Mouse (Mus musculus) midbrain, embryonic 10.5 days (tissue): ENCODE results near the gene Lnx1. TPM values are rescaled to one million over a fixed set of nuclear protein-coding genes. Genes with fewer than 3 reads are reported as not detected.

Source experiments
- DNase-seq: peaks from one replicate; pipeline ENCODE4 v3.0.0-alpha.2; 2017; ENCODE audit warnings: low spot score
- H3K27ac ChIP-seq: fragments of 300-500 bp; sonication (generic); replicated peaks from 2 replicates; pipeline ENCODE4 v1.5.1; 2016; ENCODE audit warnings: mild to moderate bottlenecking
- H3K27me3 ChIP-seq: fragments of 300-500 bp; sonication (generic); 2 replicates; pipeline ENCODE4 v1.6.1; 2016; ENCODE audit warnings: low read depth, mild to moderate bottlenecking; ENCODE audit not compliant: poor library complexity, severe bottlenecking
- H3K36me3 ChIP-seq: fragments of 300-500 bp; sonication (generic); 2 replicates; pipeline ENCODE4 v1.6.1; 2016; ENCODE audit warnings: mild to moderate bottlenecking, moderate library complexity
- H3K4me1 ChIP-seq: fragments of 300-500 bp; sonication (generic); 2 replicates; pipeline ENCODE4 v1.6.1; 2016
- H3K4me3 ChIP-seq: fragments of 300-500 bp; sonication (generic); 2 replicates; pipeline ENCODE4 v1.5.1; 2016; ENCODE audit warnings: mild to moderate bottlenecking, moderate library complexity
- H3K9me3 ChIP-seq: fragments of 300-500 bp; sonication (generic); replicated peaks from 2 replicates; pipeline ENCODE4 v1.6.1; 2016; ENCODE audit warnings: mild to moderate bottlenecking
- WGBS: fragments of 180-500 bp; shearing (Covaris S2); methylation state at CpG from one replicate; pipeline ENCODE4 v1.1.7; 2016; 5-methylcytosine and 5-hydroxymethylcytosine counted together
- polyA plus RNA-seq: library from polyadenylated mRNA; unstranded; fragments of >200 nt; fragmentation: Nextera tagmentation; extraction: Ambion mirVana; gene quantifications from 2 replicates; pipeline ENCODE4 v1.2.1, GENCODE M21; 2016

Lnx1 gene
- polyA plus RNA-seq, 1 experiment from 2014 or later: 0.46 TPM

DNA sequence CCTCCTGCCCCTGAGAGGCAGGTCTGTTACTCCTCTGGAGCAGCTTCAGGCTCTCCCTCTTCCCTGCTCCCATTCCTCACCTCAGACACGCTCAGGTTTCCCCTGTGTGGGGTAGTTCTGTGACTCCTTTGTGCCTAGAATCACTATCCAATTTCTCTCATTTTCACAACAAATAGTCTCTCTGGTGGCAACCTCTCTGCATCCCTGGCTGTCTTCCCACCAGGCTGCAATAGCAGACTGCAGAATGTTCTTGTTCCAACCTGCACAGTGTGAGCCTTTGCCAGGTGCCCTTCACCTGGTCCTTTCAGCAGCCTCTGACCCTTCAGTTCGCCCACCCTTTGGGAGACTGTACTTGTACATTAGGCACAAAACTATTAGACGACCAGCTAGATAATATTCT lies 19.1 kb upstream of the Lnx1 start:
- peaks cover 15% of the 10 kb centered on the region for H3K4me1 ChIP-seq
- H3K9me3 ChIP-seq: 0 out of 2 replicates have a peak, but pooled peaks cover 4% of the 10 kb centered on the region
- H3K27me3 ChIP-seq: no peaks in the 10 kb centered on the region
- H3K4me3 ChIP-seq: no peak overlapping the region
- 77% methylated on average over 3 of the region's 3 CpGs for WGBS
- H3K27ac ChIP-seq: no peak overlapping the region
- H3K36me3 ChIP-seq: no peaks in the 10 kb centered on the region
- no peak for DNase-seq

- DNase-seq: no peak
- no peaks in the 10 kb centered on the region for H3K27me3 ChIP-seq
- no peak overlapping the region for H3K4me3 ChIP-seq
- H3K9me3 ChIP-seq: 0 out of 2 replicates have a peak, but pooled peaks cover 4% of the 10 kb centered on the region
- no peak overlapping the region for H3K27ac ChIP-seq
- H3K36me3 ChIP-seq: no peaks in the 10 kb centered on the region
- peaks cover 12% of the 10 kb centered on the region for H3K4me1 ChIP-seq
- WGBS: 82% methylated on average over 9 of the region's 9 CpGs
Measured at GRCm38 (mm10) chr5:74720661-74721060, 17.9 kb upstream of the Lnx1 start.

DNA sequence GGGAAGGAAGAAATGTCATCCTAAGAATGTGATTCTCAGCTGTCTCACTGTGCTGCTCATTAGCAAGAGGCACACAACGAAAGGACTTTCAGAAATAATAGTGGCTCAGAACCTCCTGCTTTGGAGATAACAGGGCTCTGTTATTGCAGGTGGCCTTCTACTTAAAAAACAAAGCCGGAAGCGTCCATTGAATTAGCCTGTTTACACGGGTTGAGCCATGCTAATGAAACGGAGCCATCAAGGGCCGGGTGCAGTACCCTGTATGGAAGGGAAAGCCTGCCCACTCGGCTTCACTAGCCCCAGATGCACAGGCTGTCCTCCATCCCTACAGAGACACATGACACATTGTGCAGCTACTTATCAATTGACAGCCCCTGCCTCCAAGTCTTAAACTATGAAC lies 13.5 kb upstream of the Lnx1 start:
- WGBS: 17% methylated on average over 7 of the region's 7 CpGs

GRCm38 (mm10) chr5:74712811-74713210 lies 10.1 kb upstream of the Lnx1 start:
- Histone ChIP-seq H3K9me3 (no peaks in the 10 kb centered on the region), H3K4me1 (peaks cover 15% of the 10 kb centered on the region), H3K27ac (no peak overlapping the region), H3K36me3 (no peaks in the 10 kb centered on the region), H3K27me3 (no peaks in the 10 kb centered on the region), H3K4me3 (no peak overlapping the region)
- WGBS: 82% methylated on average over 4 of the region's 4 CpGs
- DNase-seq: no peak

More for the DNA sequence above, 13.5 kb upstream of the Lnx1 start:
- no peaks in the 10 kb centered on the region for H3K36me3 ChIP-seq
- peaks cover 15% of the 10 kb centered on the region for H3K4me1 ChIP-seq
- DNase-seq: no peak
- H3K9me3 ChIP-seq: no peaks in the 10 kb centered on the region
- no peak overlapping the region for H3K27ac ChIP-seq
- H3K4me3 ChIP-seq: no peak overlapping the region
- no peaks in the 10 kb centered on the region for H3K27me3 ChIP-seq

DNA sequence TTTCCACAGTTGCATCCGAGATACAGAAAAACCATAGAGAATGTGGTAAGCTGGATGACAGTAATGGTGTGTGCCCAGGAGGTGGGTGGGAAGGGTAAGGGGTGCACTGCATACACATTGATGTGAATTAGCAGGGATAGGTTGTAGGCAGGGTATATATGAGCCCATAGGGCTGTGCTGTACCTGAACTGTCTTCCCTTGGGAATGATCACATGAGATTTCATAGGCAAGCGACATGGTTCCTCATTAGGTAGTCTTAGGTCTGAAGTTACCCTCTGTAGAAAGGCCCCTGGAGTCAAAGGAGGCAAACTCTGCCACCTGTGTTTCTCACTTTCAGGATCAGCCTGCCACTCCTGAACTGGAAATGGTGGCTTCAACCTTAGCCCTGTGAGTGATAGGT lies 9.3 kb upstream of the Lnx1 start:
- Histone ChIP-seq H3K27me3 (no peaks in the 10 kb centered on the region), H3K4me3 (no peak overlapping the region), H3K9me3 (no peaks in the 10 kb centered on the region), H3K36me3 (no peaks in the 10 kb centered on the region), H3K4me1 (peaks cover 15% of the 10 kb centered on the region), H3K27ac (no peak overlapping the region)
- DNase-seq: no peak
- 96% methylated on average over 2 of the region's 2 CpGs for WGBS

DNA sequence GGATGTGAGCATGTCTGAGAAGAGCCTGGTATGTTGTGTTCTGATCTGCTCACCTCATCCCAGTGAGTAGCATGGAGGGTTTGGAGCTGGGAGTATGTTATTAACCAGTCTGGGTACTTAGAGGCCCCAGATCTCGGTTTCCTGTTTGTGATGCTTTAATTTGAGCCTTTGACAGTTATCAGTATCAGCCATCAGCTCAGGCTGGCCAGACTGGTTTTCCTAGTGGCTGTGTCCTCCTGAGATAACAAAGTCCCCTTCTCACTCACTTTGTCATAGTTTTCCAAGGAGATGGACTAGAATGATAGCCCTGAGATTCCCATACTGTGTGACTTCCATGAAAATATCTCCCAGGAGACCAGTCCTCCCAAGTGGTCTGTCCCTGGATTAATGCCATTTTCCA lies 8.3 kb upstream of the Lnx1 start:
- WGBS: 83% methylated on average over 1 of the region's 1 CpGs
- DNase-seq: no peak
- Histone ChIP-seq H3K27me3 (no peaks in the 10 kb centered on the region), H3K4me1 (peaks cover 10% of the 10 kb centered on the region), H3K9me3 (no peaks in the 10 kb centered on the region), H3K4me3 (no peak overlapping the region), H3K36me3 (no peaks in the 10 kb centered on the region), H3K27ac (no peak overlapping the region)

GRCm38 (mm10) chr5:74710181-74710580 lies 7.5 kb upstream of the Lnx1 start:
- Histone ChIP-seq H3K27me3 (peaks cover 8% of the 10 kb centered on the region; the same call in 1 of the 2 replicates), H3K4me1 (peaks cover 9% of the 10 kb centered on the region), H3K36me3 (no peaks in the 10 kb centered on the region), H3K4me3 (no peak overlapping the region), H3K27ac (no peak overlapping the region), H3K9me3 (no peaks in the 10 kb centered on the region)
- DNase-seq: no peak
- WGBS: 87% methylated on average over 4 of the region's 4 CpGs

- Histone ChIP-seq H3K4me3 (peak overlapping the region; percentile 57), H3K27ac (peak overlapping the region; percentile 68), H3K36me3 (no peaks in the 10 kb centered on the region), H3K9me3 (no peaks in the 10 kb centered on the region), H3K4me1 (peaks cover 20% of the 10 kb centered on the region), H3K27me3 (peaks cover 33% of the 10 kb centered on the region)
- 0% methylated on average over 8 of the region's 8 CpGs for WGBS
- peak; percentile 85 for DNase-seq
Measured at GRCm38 (mm10) chr5:74704460-74704790, 1.7 kb upstream of the Lnx1 start.

- Histone ChIP-seq H3K27me3 (peaks cover 33% of the 10 kb centered on the region), H3K36me3 (no peaks in the 10 kb centered on the region), H3K27ac (peak overlapping the region; percentile 68), H3K9me3 (no peaks in the 10 kb centered on the region), H3K4me3 (peak overlapping the region; percentile 57), H3K4me1 (peaks cover 20% of the 10 kb centered on the region)
- WGBS: 14% methylated on average over 17 of the region's 17 CpGs
- peak; percentile 31 for DNase-seq
Measured at GRCm38 (mm10) chr5:74703741-74704459, 1.2 kb upstream of the Lnx1 start.

DNA sequence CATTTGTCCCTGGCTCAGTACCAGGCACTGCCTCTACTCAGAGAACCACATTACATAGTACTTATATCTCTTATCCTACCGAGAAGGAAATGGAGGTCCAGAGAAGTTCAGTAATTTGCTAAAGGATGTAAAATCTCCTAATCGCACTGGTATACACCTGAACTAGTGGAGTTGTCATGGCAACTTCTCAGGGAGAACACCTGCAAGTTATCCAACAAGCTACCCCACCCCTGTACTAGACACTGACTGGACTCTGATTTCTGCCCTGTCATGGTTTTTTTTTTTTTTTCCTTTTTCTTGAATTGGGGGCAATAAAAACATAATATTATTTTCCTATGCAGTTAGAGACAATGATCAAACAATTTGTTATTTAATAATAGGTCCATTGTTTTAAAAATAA lies 1.8 kb downstream of the Lnx1 start:
- H3K27ac ChIP-seq: no peak overlapping the region
- WGBS: 92% methylated on average over 2 of the region's 2 CpGs
- peaks cover 32% of the 10 kb centered on the region for H3K27me3 ChIP-seq
- H3K9me3 ChIP-seq: no peaks in the 10 kb centered on the region
- H3K4me3 ChIP-seq: no peak overlapping the region
- no peaks in the 10 kb centered on the region for H3K36me3 ChIP-seq
- DNase-seq: no peak
- H3K4me1 ChIP-seq: peaks cover 17% of the 10 kb centered on the region

DNA sequence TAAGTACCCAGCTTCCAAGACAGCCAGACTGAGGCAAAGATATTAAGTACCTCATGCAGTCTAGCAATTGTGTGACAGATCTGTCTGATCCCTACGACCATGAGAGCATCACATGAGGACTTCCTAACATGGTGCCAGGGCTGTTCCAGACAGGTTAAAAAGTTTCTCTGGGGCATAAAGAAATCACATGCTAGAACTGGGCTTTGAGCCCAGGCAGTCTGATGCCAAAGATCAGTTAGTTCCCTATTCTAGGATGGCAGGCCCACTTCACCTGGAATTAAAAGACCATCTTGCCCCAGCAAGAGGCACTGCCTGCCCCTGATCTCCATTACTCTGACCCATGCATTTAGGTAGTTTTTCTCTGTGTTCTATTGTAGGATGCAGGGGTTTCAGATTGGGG lies 3.0 kb downstream of the Lnx1 start:
- H3K9me3 ChIP-seq: no peaks in the 10 kb centered on the region

DNA sequence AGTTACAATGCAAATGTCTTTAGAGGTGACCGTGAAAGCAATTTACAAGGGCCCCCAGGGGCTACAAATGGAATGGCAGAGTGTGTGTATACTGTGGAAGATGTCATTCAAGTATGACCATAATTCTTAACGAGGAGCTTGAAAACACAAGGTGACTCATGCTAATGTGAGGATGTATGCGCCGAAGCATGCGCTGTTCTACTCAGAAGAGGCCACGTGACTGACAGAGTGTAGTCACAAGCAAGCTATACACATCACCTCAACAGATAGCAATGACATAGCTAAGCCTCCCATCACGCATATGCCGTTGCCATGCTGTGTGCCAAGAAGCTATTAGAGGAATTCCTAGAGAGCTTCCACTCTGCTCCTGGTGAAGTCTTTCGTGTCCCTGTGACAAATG lies 5.2 kb downstream of the Lnx1 start:
- H3K27ac ChIP-seq: no peak overlapping the region
- WGBS: 94% methylated on average over 9 of the region's 9 CpGs
- peaks cover 9% of the 10 kb centered on the region for H3K27me3 ChIP-seq
- DNase-seq: no peak
- H3K4me3 ChIP-seq: no peak overlapping the region
- H3K4me1 ChIP-seq: no peaks in the 10 kb centered on the region
- H3K36me3 ChIP-seq: no peaks in the 10 kb centered on the region
- no peaks in the 10 kb centered on the region for H3K9me3 ChIP-seq

More for the DNA sequence above, 3.0 kb downstream of the Lnx1 start:
- Histone ChIP-seq H3K36me3 (no peaks in the 10 kb centered on the region), H3K4me1 (peaks cover 11% of the 10 kb centered on the region), H3K27me3 (peaks cover 23% of the 10 kb centered on the region), H3K4me3 (no peak overlapping the region), H3K27ac (no peak overlapping the region)
- no peak for DNase-seq
- 97% methylated on average over 1 of the region's 1 CpGs for WGBS

DNA sequence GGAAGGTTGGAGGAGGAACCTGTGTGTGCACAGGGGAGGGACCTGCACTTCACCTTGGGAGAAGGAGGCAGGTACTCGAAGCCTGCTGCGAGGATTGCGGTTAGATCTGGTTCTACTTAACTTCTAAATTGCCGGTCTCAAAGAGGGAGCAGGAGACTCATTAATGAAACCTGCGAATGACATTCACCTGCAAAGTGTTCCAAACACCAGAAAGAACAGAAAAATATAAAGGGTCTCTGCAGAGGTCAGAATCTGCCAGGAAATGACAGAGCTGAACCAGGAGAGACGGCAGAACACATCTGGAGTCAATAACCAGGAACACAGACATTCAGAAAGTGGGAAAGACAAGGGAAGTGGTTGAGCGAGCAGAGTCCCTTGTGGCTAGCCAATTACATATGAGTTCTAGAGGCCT lies 8.3 kb downstream of the Lnx1 start:
- no peaks in the 10 kb centered on the region for H3K27me3 ChIP-seq
- no peaks in the 10 kb centered on the region for H3K36me3 ChIP-seq
- no peak for DNase-seq
- no peaks in the 10 kb centered on the region for H3K9me3 ChIP-seq
- H3K4me3 ChIP-seq: no peak overlapping the region
- no peaks in the 10 kb centered on the region for H3K4me1 ChIP-seq
- WGBS: 79% methylated on average over 7 of the region's 7 CpGs
- H3K27ac ChIP-seq: no peak overlapping the region
